Mouse (Mus musculus) hindbrain, embryonic 10.5 days (tissue): ENCODE data around the gene Tmbim7. TPM values are rescaled to one million over a fixed set of nuclear protein-coding genes. Genes with fewer than 3 reads are reported as not detected.

Experiments
- DNase-seq: peaks from one replicate; pipeline ENCODE4 v3.0.0-alpha.2; 2017; ENCODE audit warnings: low spot score
- H3K27ac ChIP-seq: fragments of 300-500 bp; sonication (generic); 2 replicates; pipeline ENCODE4 v1.5.1; 2016; ENCODE audit warnings: mild to moderate bottlenecking, moderate library complexity
- H3K27me3 ChIP-seq: fragments of 300-500 bp; sonication (generic); 2 replicates; pipeline ENCODE4 v1.6.1; 2016; ENCODE audit warnings: mild to moderate bottlenecking; ENCODE audit not compliant: poor library complexity, insufficient read depth, severe bottlenecking
- H3K36me3 ChIP-seq: fragments of 300-500 bp; sonication (generic); 2 replicates; pipeline ENCODE4 v1.6.1; 2016; ENCODE audit warnings: mild to moderate bottlenecking, moderate library complexity
- H3K4me1 ChIP-seq: fragments of 300-500 bp; sonication (generic); replicated peaks from 2 replicates; pipeline ENCODE4 v1.6.1; 2016; ENCODE audit warnings: mild to moderate bottlenecking
- H3K4me3 ChIP-seq: fragments of 300-500 bp; sonication (generic); 2 replicates; pipeline ENCODE4 v1.5.1; 2016; ENCODE audit warnings: mild to moderate bottlenecking, moderate library complexity
- H3K9me3 ChIP-seq: fragments of 300-500 bp; sonication (generic); 2 replicates; pipeline ENCODE4 v1.6.1; 2016; ENCODE audit warnings: mild to moderate bottlenecking, moderate library complexity
- WGBS: fragments of 180-500 bp; shearing (Covaris S2); methylation state at CpG from one replicate; pipeline ENCODE4 v1.1.7; 2016; 5-methylcytosine and 5-hydroxymethylcytosine counted together
- polyA plus RNA-seq: library from polyadenylated mRNA; unstranded; fragments of >200 nt; fragmentation: Nextera tagmentation; extraction: Ambion mirVana; gene quantifications from 2 replicates; pipeline ENCODE4 v1.2.1, GENCODE M21; 2016

Gene Tmbim7
- polyA plus RNA-seq, 1 experiment from 2014 or later = not detected

DNA sequence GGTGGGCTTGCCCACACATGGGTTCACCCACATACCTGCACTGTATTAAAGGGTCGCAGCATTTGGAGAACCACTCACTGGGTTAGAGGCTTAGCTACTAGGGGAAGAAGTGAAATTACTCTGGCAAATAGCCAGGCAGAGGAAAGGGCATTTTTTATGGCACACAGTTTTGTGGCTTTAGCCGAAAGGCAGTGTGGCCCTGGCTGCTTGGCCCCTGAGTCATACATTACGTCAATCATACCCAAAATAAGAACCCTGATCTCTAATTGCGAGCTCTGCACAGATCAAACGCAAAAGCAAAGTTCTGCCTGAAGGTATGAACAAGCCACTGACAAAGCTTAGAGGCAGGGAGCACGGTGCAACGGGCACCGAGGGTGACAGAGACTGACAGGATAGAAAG is 37.3 kb downstream of the Tmbim7 start:
- Histone ChIP-seq H3K4me1 (no peaks in the 10 kb centered on the region), H3K9me3 (no peaks in the 10 kb centered on the region), H3K27ac (no peak overlapping the region), H3K36me3 (peaks cover 43% of the 10 kb centered on the region), H3K27me3 (no peaks in the 10 kb centered on the region), H3K4me3 (no peak overlapping the region)
- DNase-seq = no peak
- 93% methylated on average over 8 of the region's 8 CpGs for WGBS

DNA sequence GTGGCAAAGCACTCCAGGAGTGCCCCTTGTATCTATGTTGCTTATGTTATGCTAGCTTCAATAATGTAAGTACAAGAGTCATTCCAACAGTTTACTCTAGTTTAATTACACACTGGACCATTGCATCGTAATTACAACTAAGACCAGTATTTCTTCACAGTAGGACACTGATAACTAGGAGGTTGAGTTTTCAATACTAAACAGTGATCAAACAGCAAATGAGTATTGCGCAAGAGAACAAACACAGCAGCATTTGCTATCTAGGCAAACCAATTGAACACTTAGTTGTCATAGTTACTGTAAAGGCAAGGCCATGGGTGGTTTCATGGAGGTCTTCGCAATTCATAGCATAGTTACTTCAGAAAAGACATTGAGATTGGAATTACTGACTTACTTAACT is 40.3 kb downstream of the Tmbim7 start:
- 97% methylated on average over 3 of the region's 3 CpGs for WGBS
- H3K27ac ChIP-seq = no peak overlapping the region
- no peaks in the 10 kb centered on the region for H3K4me1 ChIP-seq
- H3K4me3 ChIP-seq = no peak overlapping the region
- H3K27me3 ChIP-seq = no peaks in the 10 kb centered on the region
- peaks cover 72% of the 10 kb centered on the region for H3K36me3 ChIP-seq
- H3K9me3 ChIP-seq = no peaks in the 10 kb centered on the region
- DNase-seq = no peak

DNA sequence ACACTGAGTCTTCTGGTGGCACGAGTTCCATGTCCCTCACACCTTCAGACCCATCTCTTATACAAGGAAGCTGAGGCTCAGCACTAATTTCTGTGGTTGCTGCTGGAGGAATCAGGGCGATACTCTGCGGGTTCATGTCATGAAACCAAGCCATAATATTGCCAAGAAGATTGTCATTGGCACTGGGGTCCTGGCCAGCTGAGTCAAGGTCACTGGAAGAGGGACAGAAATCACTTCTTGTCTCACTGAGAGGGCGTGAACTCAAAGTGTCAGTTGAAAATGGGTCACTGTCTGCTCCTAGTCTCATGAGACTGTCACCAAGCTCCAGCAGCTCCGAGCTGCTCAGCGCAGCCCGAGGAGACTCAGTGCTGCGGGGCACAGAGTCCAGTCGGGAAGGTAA is 42.0 kb downstream of the Tmbim7 start:
- Histone ChIP-seq H3K36me3 (peaks cover 89% of the 10 kb centered on the region), H3K9me3 (no peaks in the 10 kb centered on the region), H3K4me3 (no peak overlapping the region), H3K27me3 (no peaks in the 10 kb centered on the region), H3K4me1 (no peaks in the 10 kb centered on the region), H3K27ac (no peak overlapping the region)
- DNase-seq = no peak
- 92% methylated on average over 9 of the region's 9 CpGs for WGBS

DNA sequence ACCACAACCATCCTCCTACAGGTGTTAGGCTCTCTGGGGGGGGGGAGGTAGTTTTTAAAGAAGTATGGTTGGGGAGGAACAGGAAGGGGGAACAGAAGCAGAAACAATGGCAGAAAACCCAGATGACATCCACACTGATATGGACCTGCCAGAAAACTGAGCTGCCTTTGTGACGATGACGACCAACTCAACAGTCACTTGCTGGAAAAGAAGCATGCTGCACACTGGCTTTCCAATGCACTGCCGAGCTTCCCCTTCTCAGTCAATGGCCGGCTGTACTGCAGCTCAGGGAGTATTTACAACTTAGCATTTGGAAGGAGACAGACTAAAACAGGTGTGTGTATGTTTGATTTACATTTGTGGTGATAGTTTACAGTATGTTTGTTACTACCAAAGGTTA is 44.2 kb downstream of the Tmbim7 start:
- Histone ChIP-seq H3K27ac (no peak overlapping the region), H3K9me3 (no peaks in the 10 kb centered on the region), H3K4me1 (no peaks in the 10 kb centered on the region), H3K4me3 (no peak overlapping the region), H3K36me3 (peaks cover 86% of the 10 kb centered on the region), H3K27me3 (no peaks in the 10 kb centered on the region)
- 92% methylated on average over 4 of the region's 4 CpGs for WGBS
- no peak for DNase-seq

DNA sequence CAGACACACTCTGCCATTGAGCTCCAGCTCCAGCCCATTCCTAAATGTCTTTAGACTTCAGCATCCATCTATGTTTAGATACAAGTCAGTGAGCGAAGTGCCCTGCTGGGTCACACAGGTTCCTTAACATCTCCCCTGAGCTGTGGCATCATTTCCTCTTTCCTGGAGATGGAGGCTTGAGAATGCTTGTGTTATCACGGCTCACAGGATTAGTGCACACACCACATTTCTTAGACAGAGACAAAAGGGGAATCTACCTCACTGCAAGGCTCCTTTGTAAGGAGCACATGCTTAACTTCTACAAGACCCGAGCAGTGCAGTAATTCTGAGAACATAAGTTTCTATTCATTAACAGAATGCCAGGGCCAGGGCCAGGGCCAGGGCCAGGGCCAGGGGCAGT is 45.0 kb downstream of the Tmbim7 start:
- no peak overlapping the region for H3K4me3 ChIP-seq
- WGBS = 90% methylated on average over 3 of the region's 3 CpGs
- H3K4me1 ChIP-seq = no peaks in the 10 kb centered on the region
- no peak for DNase-seq
- peaks cover 93% of the 10 kb centered on the region for H3K36me3 ChIP-seq
- H3K27ac ChIP-seq = no peak overlapping the region
- no peaks in the 10 kb centered on the region for H3K27me3 ChIP-seq
- H3K9me3 ChIP-seq = no peaks in the 10 kb centered on the region

DNA sequence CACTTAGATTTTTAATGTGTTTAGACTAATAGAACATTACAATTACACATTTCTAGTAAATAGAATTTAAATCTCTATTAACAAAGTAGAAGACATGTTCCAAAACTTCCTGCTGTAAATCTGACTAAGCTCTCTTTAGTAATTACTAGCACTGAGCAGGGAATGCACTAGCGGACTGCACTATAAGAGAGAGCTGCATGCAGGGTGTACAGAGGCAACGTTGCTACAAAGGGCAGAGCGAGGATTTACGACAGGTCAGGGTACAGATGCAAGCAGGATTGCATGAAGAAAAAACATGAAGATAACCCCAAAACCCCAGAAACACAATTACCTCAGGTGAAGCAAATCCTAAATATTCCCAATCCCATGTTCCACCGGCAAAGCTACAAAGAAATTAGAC is 49.0 kb downstream of the Tmbim7 start:
- 94% methylated on average over 5 of the region's 5 CpGs for WGBS
- Histone ChIP-seq H3K4me1 (no peaks in the 10 kb centered on the region), H3K4me3 (no peak overlapping the region), H3K9me3 (no peaks in the 10 kb centered on the region), H3K27ac (no peak overlapping the region), H3K27me3 (no peaks in the 10 kb centered on the region), H3K36me3 (peaks cover 78% of the 10 kb centered on the region)
- no peak for DNase-seq

DNA sequence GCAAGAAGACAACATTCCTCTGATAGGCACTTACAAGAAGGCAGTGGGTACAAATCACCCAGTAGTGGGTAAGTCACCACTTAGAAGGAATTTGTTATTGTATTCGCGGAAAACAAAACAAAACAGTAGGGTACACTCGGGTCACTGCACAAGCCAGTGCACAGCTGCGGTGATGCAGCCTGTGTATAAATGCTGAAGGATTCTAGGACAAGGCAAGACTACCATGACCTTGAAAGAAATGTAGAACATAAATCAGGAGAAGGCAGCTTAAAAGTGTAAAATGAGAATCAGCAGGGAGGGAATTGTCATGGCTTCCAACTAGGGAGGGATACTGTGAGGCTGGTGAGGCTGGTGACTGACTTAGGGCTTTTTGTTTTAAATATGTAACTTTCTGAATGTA is 51.2 kb downstream of the Tmbim7 start:
- WGBS = 84% methylated on average over 4 of the region's 4 CpGs

DNA sequence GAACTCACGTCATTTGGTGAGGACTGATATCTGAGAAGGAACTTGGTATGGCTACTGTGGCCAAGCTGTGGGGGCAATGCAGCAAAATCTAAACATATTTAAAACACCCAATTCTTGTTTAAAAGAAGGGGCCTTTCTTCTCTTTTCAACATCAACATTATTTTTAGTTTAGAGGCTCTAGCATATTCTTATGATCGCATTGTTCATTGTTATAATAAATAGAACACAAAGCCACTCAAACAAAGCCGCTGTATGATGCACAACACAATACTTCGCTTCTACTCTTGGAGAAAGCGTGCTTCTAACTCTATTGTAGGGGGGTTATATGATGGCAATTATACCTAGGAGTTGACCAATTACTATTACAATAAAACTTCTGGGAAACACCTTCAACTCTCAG is 64.8 kb downstream of the Tmbim7 start:
- WGBS = 94% methylated on average over 5 of the region's 5 CpGs
- Histone ChIP-seq H3K4me3 (no peak overlapping the region), H3K4me1 (no peaks in the 10 kb centered on the region)

More for the DNA sequence above, 51.2 kb downstream of the Tmbim7 start:
- no peak for DNase-seq
- Histone ChIP-seq H3K36me3 (peaks cover 63% of the 10 kb centered on the region), H3K4me1 (no peaks in the 10 kb centered on the region), H3K27me3 (no peaks in the 10 kb centered on the region), H3K9me3 (no peaks in the 10 kb centered on the region), H3K27ac (no peak overlapping the region), H3K4me3 (no peak overlapping the region)

DNA sequence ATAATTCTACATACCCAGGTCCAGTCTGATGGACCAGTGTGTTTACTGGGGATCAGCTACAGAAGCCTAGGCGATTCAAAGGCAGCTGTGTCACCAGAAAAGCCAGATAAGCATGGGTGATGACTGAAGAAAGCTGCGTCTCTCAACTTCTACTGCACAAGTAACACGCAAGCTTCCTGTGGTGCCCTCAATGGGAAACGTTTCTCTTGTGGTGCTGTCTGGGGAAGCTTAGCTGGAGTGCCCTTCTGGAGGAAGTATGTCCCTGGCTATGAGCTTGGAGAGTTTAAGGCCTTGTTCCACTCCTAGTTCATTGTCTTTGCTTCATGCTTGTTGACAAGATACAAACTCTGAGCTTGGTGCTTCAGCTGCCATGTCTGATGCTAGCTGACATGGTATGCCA is 68.4 kb downstream of the Tmbim7 start:
- no peak for DNase-seq
- H3K4me3 ChIP-seq = no peak overlapping the region
- H3K27ac ChIP-seq = no peak overlapping the region
- peaks cover 53% of the 10 kb centered on the region for H3K36me3 ChIP-seq
- WGBS = 91% methylated on average over 4 of the region's 4 CpGs
- no peaks in the 10 kb centered on the region for H3K27me3 ChIP-seq
- no peaks in the 10 kb centered on the region for H3K9me3 ChIP-seq
- H3K4me1 ChIP-seq = no peaks in the 10 kb centered on the region

More for the DNA sequence above, 64.8 kb downstream of the Tmbim7 start:
- no peaks in the 10 kb centered on the region for H3K27me3 ChIP-seq
- no peaks in the 10 kb centered on the region for H3K9me3 ChIP-seq
- H3K27ac ChIP-seq = no peak overlapping the region
- no peak for DNase-seq
- peaks cover 50% of the 10 kb centered on the region for H3K36me3 ChIP-seq

DNA sequence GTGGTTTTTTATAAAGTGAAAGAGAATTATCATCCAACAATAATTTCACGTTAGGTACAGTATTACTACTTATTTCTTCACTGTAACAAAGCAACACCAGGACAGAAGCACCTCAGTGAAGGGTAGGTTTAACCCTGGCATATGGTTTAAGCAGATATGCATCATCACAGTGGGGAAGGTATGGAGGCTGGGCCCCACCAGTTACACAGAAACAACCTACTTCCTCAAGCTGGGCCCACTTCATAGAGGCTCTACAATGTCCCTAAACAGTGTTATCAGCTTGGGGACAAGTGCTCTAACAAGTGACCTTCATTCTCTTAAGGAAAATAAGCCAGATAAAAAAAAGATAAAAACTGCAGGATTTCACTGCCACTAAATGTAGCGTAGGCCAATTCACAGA is 71.9 kb downstream of the Tmbim7 start:
- WGBS = 91% methylated on average over 2 of the region's 2 CpGs
- H3K4me3 ChIP-seq = no peak overlapping the region
- H3K4me1 ChIP-seq = no peaks in the 10 kb centered on the region
- H3K27ac ChIP-seq = no peak overlapping the region
- no peak for DNase-seq
- no peaks in the 10 kb centered on the region for H3K27me3 ChIP-seq
- peaks cover 69% of the 10 kb centered on the region for H3K36me3 ChIP-seq
- H3K9me3 ChIP-seq = no peaks in the 10 kb centered on the region

DNA sequence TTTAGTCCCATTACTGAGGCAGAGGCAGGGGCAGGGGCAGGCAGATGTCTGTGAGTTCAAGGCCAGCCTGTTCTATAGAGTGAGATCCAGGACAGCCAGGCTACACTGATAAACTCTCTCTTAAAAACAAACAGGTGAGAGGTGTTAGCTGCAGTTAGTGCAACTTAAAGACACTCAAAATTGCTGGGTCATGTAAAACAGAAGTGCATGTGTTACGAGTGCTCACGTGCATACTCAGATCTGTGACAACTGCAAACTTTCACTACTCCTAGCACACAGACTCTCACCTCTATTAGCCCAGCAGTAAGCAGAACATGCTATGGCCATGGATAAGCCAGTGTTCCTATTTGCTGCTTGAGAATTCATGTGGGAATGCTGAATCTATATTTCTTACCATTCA is 72.4 kb downstream of the Tmbim7 start:
- H3K4me1 ChIP-seq = no peaks in the 10 kb centered on the region
- no peak for DNase-seq
- 95% methylated on average over 2 of the region's 2 CpGs for WGBS
- no peak overlapping the region for H3K27ac ChIP-seq
- no peaks in the 10 kb centered on the region for H3K27me3 ChIP-seq
- no peak overlapping the region for H3K4me3 ChIP-seq
- H3K9me3 ChIP-seq = no peaks in the 10 kb centered on the region
- peaks cover 71% of the 10 kb centered on the region for H3K36me3 ChIP-seq

DNA sequence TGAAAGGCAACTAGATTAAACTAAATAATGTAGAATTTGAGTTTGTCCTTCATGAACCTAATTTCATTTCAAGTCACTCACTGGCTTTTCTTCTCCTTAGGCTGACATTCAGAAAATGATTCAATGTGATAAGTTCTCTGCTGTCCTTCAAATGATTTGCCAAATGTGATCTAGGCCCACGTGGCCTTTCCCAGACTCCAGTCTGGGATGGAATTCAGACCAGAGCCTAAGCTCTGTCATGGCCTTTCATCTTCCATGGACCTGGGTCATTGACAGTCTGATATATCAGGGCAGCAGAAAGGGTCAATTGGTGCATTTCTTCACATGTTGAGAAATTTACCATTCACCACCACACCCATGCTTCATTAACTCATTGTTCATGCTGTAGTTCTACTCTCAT is 74.5 kb downstream of the Tmbim7 start:
- no peaks in the 10 kb centered on the region for H3K27me3 ChIP-seq
- H3K4me1 ChIP-seq = no peaks in the 10 kb centered on the region
- no peaks in the 10 kb centered on the region for H3K9me3 ChIP-seq
- H3K4me3 ChIP-seq = no peak overlapping the region
- no peak for DNase-seq
- 89% methylated on average over 1 of the region's 1 CpGs for WGBS
- peaks cover 56% of the 10 kb centered on the region for H3K36me3 ChIP-seq
- no peak overlapping the region for H3K27ac ChIP-seq

DNA sequence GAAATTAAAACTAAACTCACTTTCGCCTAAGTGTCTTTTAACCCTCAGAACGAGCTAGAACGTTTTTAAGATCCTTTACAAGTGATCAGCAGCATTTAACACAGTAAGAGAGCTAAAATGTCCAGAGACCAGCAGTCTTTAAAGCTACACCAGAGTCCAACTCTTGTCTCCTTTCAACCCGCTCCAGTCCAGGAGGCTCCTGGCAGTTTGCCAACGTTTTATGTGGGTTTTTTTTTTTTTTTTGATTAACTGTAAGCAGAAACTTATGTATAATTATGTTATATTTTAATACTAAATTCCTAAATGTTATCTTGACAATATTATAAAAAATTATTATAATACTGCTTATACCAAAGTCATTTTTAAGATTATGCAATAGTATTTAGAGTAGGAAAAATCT is 77.8 kb downstream of the Tmbim7 start:
- Histone ChIP-seq H3K27me3 (no peaks in the 10 kb centered on the region), H3K4me1 (no peaks in the 10 kb centered on the region), H3K27ac (no peak overlapping the region), H3K36me3 (peaks cover 43% of the 10 kb centered on the region), H3K9me3 (no peaks in the 10 kb centered on the region), H3K4me3 (no peak overlapping the region)
- 92% methylated on average over 5 of the region's 5 CpGs for WGBS
- no peak for DNase-seq
